Mouse (Mus musculus) forebrain, embryonic 14.5 days (tissue): ENCODE measurements around the gene Ndufb10. TPM values are rescaled to one million over a fixed set of nuclear protein-coding genes. Genes with fewer than 3 reads are reported as not detected.
"Not testable (repeated sequence)": the region's sequence is repeated elsewhere in the genome, so short reads cannot be mapped to it uniquely, and the experiment has no call there.

ENCODE experiments used
- ATAC-seq: fragments of 200-750 bp; cut with Nextera tagmentation; 2 replicates; pipeline ENCODE4 v1.8.0; 2017; ENCODE audit warnings: mild to moderate bottlenecking, moderate library complexity
- DNase-seq: peaks from one replicate; pipeline ENCODE4 v3.0.0-alpha.2; 2015; ENCODE audit warnings: low spot score
- H3K27ac ChIP-seq: fragments of 300-500 bp; sonication (generic); 2 replicates; pipeline ENCODE4 v1.5.1; 2014; ENCODE audit warnings: low read depth, mild to moderate bottlenecking, control low read depth, low read length, moderate library complexity
- H3K27me3 ChIP-seq: fragments of 300-500 bp; sonication (generic); replicated peaks from 2 replicates; pipeline ENCODE4 v1.6.1; 2014; ENCODE audit warnings: low read length, control low read depth, mixed read lengths; ENCODE audit not compliant: control insufficient read depth, insufficient read depth
- H3K36me3 ChIP-seq: fragments of 300-500 bp; sonication (generic); 2 replicates; pipeline ENCODE4 v1.6.1; 2014; ENCODE audit warnings: low read length, control low read depth; ENCODE audit not compliant: control insufficient read depth, insufficient read depth
- H3K4me1 ChIP-seq: fragments of 300-500 bp; sonication (generic); 2 replicates; pipeline ENCODE4 v1.6.1; 2014; ENCODE audit warnings: antibody characterized with exemption, low read length, control low read depth; ENCODE audit not compliant: control insufficient read depth, insufficient read depth
- H3K4me2 ChIP-seq: fragments of 300-500 bp; sonication (generic); 2 replicates; pipeline ENCODE4 v1.6.1; 2014; ENCODE audit warnings: mild to moderate bottlenecking, control low read depth, low read length
- H3K4me3 ChIP-seq: fragments of 300-500 bp; sonication (generic); 2 replicates; pipeline ENCODE4 v1.5.1; 2014; ENCODE audit warnings: low read depth, low read length, control low read depth
- H3K9ac ChIP-seq: fragments of 300-500 bp; sonication (generic); 2 replicates; pipeline ENCODE4 v1.6.1; 2014; ENCODE audit warnings: mild to moderate bottlenecking, low read length, control low read depth, moderate library complexity
- H3K9me3 ChIP-seq: fragments of 300-500 bp; sonication (generic); replicated peaks from 2 replicates; pipeline ENCODE4 v1.6.1; 2016; ENCODE audit warnings: low read length, control low read depth, mixed read lengths; ENCODE audit not compliant: control insufficient read depth
- WGBS: fragments of 180-500 bp; shearing (Covaris S2); extraction: QIAGEN DNeasy Blood & Tissue Kit; methylation state at CpG from one replicate; pipeline ENCODE4 v1.1.7; 2014; 5-methylcytosine and 5-hydroxymethylcytosine counted together
- polyA plus RNA-seq: library from polyadenylated mRNA; unstranded; fragments of >200 nt; fragmentation: Nextera tagmentation; extraction: Ambion mirVana; gene quantifications from 2 replicates; pipeline ENCODE4 v1.2.1, GENCODE M21; 2014

Gene Ndufb10
- polyA plus RNA-seq, 1 experiment from 2014 or later = 312 TPM

DNA sequence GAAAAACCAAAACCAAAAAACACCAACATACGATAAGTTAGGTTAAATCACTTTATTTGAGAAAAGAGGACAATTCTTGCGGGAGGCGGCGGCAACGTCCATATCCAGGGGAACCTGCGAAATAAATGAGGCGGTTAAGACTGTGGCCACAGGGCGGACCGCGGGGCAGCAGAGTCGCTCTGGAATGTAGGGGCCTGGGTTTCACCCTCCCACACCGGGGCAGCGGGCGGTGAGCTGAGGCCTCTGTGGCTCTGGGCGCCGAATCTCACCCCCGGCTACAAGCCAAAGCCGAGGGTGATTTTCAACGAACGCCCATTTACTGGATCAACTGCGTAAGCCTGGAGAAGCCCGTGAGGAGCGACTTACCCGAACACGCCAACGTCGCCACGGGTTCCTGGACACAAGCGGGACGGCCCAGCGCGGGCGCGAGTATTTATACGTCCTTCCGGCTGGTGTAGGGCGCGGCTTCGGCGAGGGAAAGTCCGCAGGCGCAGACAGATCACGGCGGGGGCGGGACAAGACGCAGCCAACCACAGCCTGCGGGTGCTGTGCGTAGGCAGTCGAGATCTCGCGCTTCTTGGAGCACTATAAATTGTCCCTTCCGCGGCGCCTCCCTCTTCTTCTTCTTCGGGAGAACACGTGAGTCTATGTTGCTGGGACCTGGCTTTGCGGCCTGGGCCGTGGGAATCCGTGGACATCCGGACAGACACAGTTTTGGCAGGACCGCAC, 4.6 kb downstream of the Ndufb10 start:
- peak; percentile 99 for ATAC-seq
- peak overlapping the region; percentile 93 for H3K9ac ChIP-seq
- H3K27ac ChIP-seq = peak overlapping the region; percentile 77
- peak overlapping the region; percentile 79 for H3K4me2 ChIP-seq
- H3K36me3 ChIP-seq = peaks cover 39% of the 10 kb centered on the region
- H3K4me1 ChIP-seq = peaks cover 18% of the 10 kb centered on the region
- DNase-seq = peak; percentile 99
- H3K27me3 ChIP-seq = no peaks in the 10 kb centered on the region
- under 1% methylated on average over 61 of the region's 61 CpGs for WGBS
- H3K4me3 ChIP-seq = peak overlapping the region; percentile 64
- no peaks in the 10 kb centered on the region for H3K9me3 ChIP-seq

DNA sequence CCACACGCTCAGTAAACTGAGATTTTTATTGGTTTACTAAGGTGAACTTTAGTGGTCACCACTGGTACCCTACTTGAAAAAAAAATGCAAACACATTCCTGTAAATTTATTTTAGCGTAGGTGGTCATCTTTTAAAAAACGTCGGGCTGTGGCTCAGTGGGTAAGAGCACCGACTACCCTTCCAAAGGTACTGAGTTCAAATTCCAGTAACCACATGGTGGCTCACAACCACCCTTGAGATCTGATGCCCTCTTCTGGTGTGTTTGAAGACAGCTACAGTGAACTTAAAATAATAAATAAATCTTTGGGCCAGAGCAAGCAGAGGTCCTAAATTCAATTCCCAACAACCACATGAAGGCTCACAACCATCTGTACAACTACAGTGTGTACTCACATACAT, 5.3 kb downstream of the Ndufb10 start:
- Histone ChIP-seq H3K4me2 (peak overlapping the region; percentile 57), H3K36me3 (peaks cover 39% of the 10 kb centered on the region), H3K4me1 (peaks cover 16% of the 10 kb centered on the region), H3K9ac (peak overlapping the region; percentile 93; the same call in 1 of the 2 replicates), H3K4me3 (peak overlapping the region; percentile 64)
- not testable (repeated sequence) for DNase-seq, ATAC-seq, H3K9me3 ChIP-seq, H3K27ac ChIP-seq, H3K27me3 ChIP-seq
- WGBS = 67% methylated on average over 5 of the region's 5 CpGs

DNA sequence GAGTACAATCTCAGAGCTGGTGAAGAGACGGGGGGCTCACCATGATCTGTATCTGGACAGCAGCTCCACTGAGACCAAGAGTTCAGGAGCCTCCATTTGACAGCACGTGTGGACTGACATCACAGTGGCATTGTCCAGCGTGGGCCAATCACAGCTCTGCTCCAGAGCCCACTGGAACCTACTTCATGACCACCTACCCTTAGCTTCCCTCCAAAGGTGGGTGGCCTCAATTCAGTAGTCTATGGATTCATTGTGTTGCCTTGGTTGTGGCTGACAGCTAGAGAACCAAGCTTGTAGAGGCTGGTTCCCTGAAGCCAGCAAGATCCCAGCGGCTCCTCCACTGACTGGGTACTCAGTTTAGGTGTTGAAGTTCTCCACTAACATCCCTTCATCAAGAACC, 6.3 kb downstream of the Ndufb10 start, which contains the start of the genes Rnf151 and Rps2:
Gene Rnf151, minus strand, starts transcription at position 121 of the 400 bp plus-strand sequence.
Gene Rps2, plus strand, starts transcription at position 174 of the 400 bp plus-strand sequence.
- H3K36me3 ChIP-seq = peaks cover 39% of the 10 kb centered on the region
- 86% methylated on average over 4 of the region's 4 CpGs for WGBS
- H3K9ac ChIP-seq = no peak within 1 kb of the TSS
- DNase-seq (no peak), ATAC-seq (no peak)
- H3K27ac ChIP-seq = no peak within 1 kb of the TSS
- peak within 1 kb of the TSS; percentile 64 for H3K4me3 ChIP-seq
- H3K4me1 ChIP-seq = peaks cover 8% of the 10 kb centered on the region
- peak within 1 kb of the TSS; percentile 57 for H3K4me2 ChIP-seq
- H3K27me3 ChIP-seq = no peaks in the 10 kb centered on the region
- no peaks in the 10 kb centered on the region for H3K9me3 ChIP-seq

DNA sequence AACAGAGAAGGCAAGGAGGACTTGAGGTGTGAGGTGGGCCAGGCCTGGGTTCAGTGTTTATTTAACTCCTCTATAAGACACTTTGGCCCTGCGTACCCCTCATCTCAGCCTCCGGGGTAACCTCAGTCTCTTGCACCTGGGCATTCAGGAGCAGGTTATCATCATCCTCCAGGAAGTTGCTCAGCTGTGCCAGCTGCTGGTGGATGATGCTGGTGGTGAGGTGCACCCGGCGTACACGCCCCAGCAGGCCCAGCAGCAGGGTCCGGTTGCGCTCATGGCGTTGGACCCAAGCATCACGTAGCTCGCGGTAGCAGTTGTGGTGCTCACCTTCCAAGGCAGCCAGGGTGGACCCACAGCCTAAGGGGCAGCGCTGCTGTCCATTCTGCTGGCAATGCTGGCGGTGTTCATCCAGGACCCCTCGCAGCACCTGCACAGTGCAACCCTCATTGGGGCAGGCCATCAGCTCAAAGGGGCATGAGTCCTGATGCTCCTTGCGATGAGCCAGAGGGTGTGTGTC, 8.1 kb downstream of the Ndufb10 start:
- WGBS = 95% methylated on average over 15 of the region's 15 CpGs
- H3K4me2 ChIP-seq = no peak overlapping the region
- peaks cover 5% of the 10 kb centered on the region for H3K4me1 ChIP-seq
- ATAC-seq (no peak), DNase-seq (no peak)
- no peak overlapping the region for H3K27ac ChIP-seq
- peaks cover 24% of the 10 kb centered on the region for H3K36me3 ChIP-seq
- H3K9me3 ChIP-seq = no peaks in the 10 kb centered on the region
- H3K9ac ChIP-seq = no peak overlapping the region
- no peaks in the 10 kb centered on the region for H3K27me3 ChIP-seq
- no peak overlapping the region for H3K4me3 ChIP-seq

DNA sequence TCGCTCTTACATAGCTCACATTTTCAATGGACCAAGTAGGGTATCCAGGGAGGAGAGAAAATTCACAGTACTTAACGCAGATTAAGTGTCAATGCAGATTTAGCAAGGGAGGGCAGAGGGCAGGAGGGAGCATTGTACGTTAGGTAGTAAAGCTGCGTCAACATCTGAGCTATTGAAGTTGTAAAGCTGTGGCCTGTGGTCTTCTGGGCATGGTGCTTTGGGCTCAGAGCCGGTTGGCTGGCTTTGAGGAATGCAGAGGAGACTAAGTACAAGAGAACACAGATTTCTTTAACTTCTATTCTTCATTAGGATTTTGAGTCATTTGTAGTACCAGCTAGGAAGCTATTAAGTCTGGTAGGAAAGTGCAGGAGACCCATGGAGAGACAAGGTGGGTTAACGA, 8.7 kb downstream of the Ndufb10 start:
- ATAC-seq = no peak
- WGBS = 41% methylated on average over 6 of the region's 6 CpGs
- DNase-seq = no peak
- H3K4me2 ChIP-seq = no peak overlapping the region
- no peaks in the 10 kb centered on the region for H3K9me3 ChIP-seq
- H3K4me1 ChIP-seq = peaks cover 4% of the 10 kb centered on the region; the same call in 1 of the 2 replicates
- no peaks in the 10 kb centered on the region for H3K27me3 ChIP-seq
- no peak overlapping the region for H3K4me3 ChIP-seq
- H3K9ac ChIP-seq = no peak overlapping the region
- peaks cover 20% of the 10 kb centered on the region for H3K36me3 ChIP-seq
- H3K27ac ChIP-seq = no peak overlapping the region

DNA sequence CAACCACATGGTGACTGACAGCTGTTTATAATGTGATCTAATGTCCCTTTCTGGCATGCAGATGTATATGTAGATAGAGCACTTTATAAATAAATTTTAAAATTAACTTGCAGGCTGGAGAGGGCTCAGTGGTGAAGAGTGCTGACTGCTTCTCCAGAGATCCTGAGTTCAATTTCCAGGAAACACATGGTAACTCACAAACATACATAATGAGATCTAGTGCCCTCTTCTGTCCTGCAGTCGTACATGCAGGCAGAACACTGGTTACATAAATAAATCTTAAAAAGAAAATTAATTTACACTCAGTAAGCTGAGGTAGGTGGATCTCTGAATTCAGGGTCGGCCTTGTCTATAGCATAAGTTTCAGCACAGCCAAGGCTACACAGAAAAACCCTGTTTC, 15.6 kb downstream of the Ndufb10 start:
- Histone ChIP-seq H3K27ac (no peak overlapping the region), H3K9ac (no peak overlapping the region), H3K9me3 (no peaks in the 10 kb centered on the region), H3K36me3 (peaks cover 14% of the 10 kb centered on the region), H3K27me3 (no peaks in the 10 kb centered on the region), H3K4me2 (no peak overlapping the region), H3K4me3 (no peak overlapping the region), H3K4me1 (peaks cover 2% of the 10 kb centered on the region)
- peak; percentile 57 for DNase-seq
- no peak for ATAC-seq
- whole genome bisulfite sequencing = 35% methylated on average over 2 of the region's 2 CpGs

DNA sequence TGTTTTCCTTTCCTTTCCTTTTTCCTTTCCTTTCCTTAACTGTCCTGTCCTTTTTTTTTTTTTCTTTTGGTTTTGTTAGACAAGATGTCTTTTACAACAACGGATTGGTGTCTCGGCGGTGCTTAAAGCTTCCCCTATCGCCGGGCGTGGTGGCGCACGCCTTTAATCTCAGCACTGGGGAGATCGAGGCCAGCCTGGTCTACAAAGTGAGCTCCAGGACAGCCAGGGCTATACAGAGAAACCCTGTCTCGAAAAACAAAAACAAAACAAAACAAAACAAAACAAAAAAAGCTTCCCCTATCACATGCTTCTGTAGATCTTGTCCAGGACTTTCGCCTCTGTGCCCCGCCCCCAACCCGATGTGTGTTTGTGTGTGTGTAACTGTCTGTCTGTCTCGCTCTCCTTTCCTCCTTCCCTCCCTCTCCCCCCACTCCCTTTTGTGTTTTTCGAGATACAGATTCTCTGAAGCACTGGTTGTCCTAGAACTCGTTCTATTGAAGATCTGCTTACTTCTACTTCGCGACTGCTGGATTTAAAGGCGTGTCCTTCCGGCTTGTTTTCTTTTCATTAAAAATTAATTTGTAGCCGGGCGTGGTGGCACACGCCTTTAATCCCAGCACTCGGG, 16.4 kb downstream of the Ndufb10 start:
- ATAC-seq (peak; percentile 57), DNase-seq (no peak)
- peak overlapping the region; percentile 69 for H3K9ac ChIP-seq
- H3K4me3 ChIP-seq = peak overlapping the region; percentile 65
- H3K4me2 ChIP-seq = peak overlapping the region; percentile 81
- H3K9me3 ChIP-seq = no peaks in the 10 kb centered on the region
- peaks cover 18% of the 10 kb centered on the region for H3K36me3 ChIP-seq
- peaks cover 2% of the 10 kb centered on the region for H3K4me1 ChIP-seq
- WGBS = 7% methylated on average over 24 of the region's 24 CpGs
- H3K27me3 ChIP-seq = no peaks in the 10 kb centered on the region
- peak overlapping the region; percentile 72; the same call in 1 of the 2 replicates for H3K27ac ChIP-seq

DNA sequence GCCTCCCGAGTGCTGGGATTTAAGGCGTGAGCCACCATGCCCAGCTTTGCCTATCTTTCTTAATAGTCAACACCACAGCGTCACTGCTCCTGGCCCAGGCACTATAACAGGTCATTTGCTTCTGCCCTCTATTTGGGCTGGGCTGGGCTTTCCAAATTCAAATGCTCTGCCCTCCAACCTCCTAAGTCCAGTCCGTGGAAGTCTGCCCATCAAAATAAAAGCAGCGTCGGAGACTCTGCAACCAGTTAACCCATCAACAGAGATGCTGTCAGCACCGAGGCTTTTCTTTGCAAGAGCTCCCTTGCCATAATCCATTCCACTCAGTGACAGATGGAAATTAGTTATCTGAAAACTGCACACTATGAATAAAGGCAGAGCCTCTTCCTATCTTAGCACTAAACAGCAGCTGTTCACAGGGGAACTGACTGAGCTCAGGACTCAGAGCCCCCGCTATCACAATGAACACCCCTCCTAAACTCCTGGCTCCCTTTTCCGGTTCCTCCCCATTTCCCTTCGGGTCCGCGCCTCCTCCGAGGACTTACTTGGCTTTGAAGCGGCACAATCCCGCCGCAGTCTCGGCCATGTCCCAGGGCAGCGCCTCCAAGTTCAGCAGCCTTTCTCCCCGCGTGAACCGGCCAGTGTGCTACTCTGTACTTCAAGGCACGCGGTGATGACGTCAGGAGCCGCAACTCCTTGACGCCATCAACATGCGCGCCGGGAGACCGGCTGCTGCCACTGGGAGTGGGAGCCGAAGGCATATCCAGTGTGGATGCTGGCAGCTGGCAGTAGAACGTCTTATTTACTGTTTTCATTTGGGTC, 17.1 kb downstream of the Ndufb10 start, which contains the start of gene Tbl3:
Gene Tbl3, minus strand, starts transcription at position 679 of the 819 bp plus-strand sequence.
- Histone ChIP-seq H3K27me3 (no peaks in the 10 kb centered on the region), H3K9me3 (no peaks in the 10 kb centered on the region), H3K4me3 (peak within 1 kb of the TSS; percentile 65), H3K27ac (peak within 1 kb of the TSS; percentile 72), H3K9ac (peak within 1 kb of the TSS; percentile 69), H3K4me2 (peak within 1 kb of the TSS; percentile 81), H3K36me3 (peaks cover 25% of the 10 kb centered on the region), H3K4me1 (peaks cover 2% of the 10 kb centered on the region)
- ATAC-seq (peak; percentile 96), DNase-seq (peak; percentile 98)
- WGBS = 4% methylated on average over 32 of the region's 32 CpGs
